Mouse (Mus musculus) CH12.LX (cell line): Measurements from ENCODE around the gene A430078G23Rik. TPM values are rescaled to one million over a fixed set of nuclear protein-coding genes. Genes with fewer than 3 reads are reported as not detected.

ENCODE experiments used
- DNase-seq: peaks from one replicate; pipeline ENCODE4 v3.0.0-alpha.2; 2013; ENCODE audit errors: extremely low read depth
- H3K27ac ChIP-seq: 2 replicates; pipeline ENCODE4 v1.5.1; 2012; ENCODE audit warnings: low read depth, mild to moderate bottlenecking, control low read depth, moderate library complexity; ENCODE audit not compliant: insufficient read depth
- H3K27me3 ChIP-seq: replicated peaks from 2 replicates; pipeline ENCODE3; 2012; ENCODE audit warnings: inconsistent platforms
- H3K36me3 ChIP-seq, 2 experiments: replicated peaks in 1 of 2; 2 replicates each; pipeline versions ENCODE3 to v1.6.1; 2012; ENCODE audit warnings: inconsistent platforms in 1 of 2, low read length in 1 of 2, mild to moderate bottlenecking in 1 of 2, mixed read lengths in 1 of 2, moderate library complexity in 1 of 2; ENCODE audit not compliant: control insufficient read depth in 1 of 2, insufficient read depth in 1 of 2
- H3K4me1 ChIP-seq, 2 experiments: 2 replicates each; pipeline ENCODE4 v1.6.1; 2012; ENCODE audit warnings: inconsistent platforms in 1 of 2, moderate library complexity in 1 of 2; ENCODE audit not compliant: insufficient read depth in 2 of 2, control insufficient read depth in 1 of 2
- H3K4me2 ChIP-seq: 2 replicates; pipeline ENCODE4 v1.6.1; 2012; ENCODE audit warnings: low read depth, mild to moderate bottlenecking, control low read depth; ENCODE audit not compliant: poor library complexity, insufficient read depth, severe bottlenecking
- H3K4me3 ChIP-seq, 3 experiments: fragments of 150-350 bp in 1 of 3; sonication (generic) in 1 of 3; replicated peaks in 1 of 3; 2 replicates each; pipeline versions ENCODE3 to v1.5.1; 2011 to 2012; ENCODE audit warnings: low read depth in 2 of 3, low read length in 2 of 3, mild to moderate bottlenecking in 2 of 3, moderate library complexity in 2 of 3, control low read depth in 1 of 3, improper control_type of control experiment in 1 of 3, inconsistent platforms in 1 of 3, mixed read lengths in 1 of 3; ENCODE audit not compliant: poor library complexity in 1 of 3
- H3K79me2 ChIP-seq: replicated peaks from 2 replicates; pipeline ENCODE4 v1.6.1; 2012; ENCODE audit warnings: mild to moderate bottlenecking, moderate library complexity; ENCODE audit not compliant: control insufficient read depth, poor library complexity, insufficient read depth, severe bottlenecking; ENCODE audit errors: extremely low read depth
- H3K9ac ChIP-seq: 2 replicates; pipeline ENCODE4 v1.6.1; 2012; ENCODE audit warnings: low read depth, mild to moderate bottlenecking, control low read depth, moderate library complexity; ENCODE audit not compliant: insufficient read depth
- H3K9me3 ChIP-seq: replicated peaks from 2 replicates; pipeline ENCODE3; 2012; ENCODE audit warnings: low read length, inconsistent platforms, mixed read lengths
- BHLHE40 ChIP-seq: IDR thresholded peaks from 2 replicates; pipeline ENCODE4 v1.6.1; 2011; ENCODE audit warnings: mild to moderate bottlenecking, low read depth, low read length, improper control_type of control experiment
- ELF1 ChIP-seq: IDR thresholded peaks from 2 replicates; pipeline ENCODE4 v1.6.1; 2014; ENCODE audit warnings: low read depth, mild to moderate bottlenecking, inconsistent platforms, low read length, improper control_type of control experiment
- EP300 ChIP-seq: IDR thresholded peaks from 2 replicates; pipeline ENCODE4 v1.6.1; 2011; ENCODE audit warnings: low read length, improper control_type of control experiment
- ETS1 ChIP-seq: conservative IDR thresholded peaks from 2 replicates; pipeline ENCODE4 v1.6.1; 2012; ENCODE audit warnings: low read depth, mild to moderate bottlenecking, inconsistent platforms, low read length, improper control_type of control experiment, moderate library complexity
- GABPA ChIP-seq: IDR thresholded peaks from 2 replicates; pipeline ENCODE4 v1.6.1; 2012; ENCODE audit warnings: low read depth, low read length, improper control_type of control experiment, inconsistent platforms; ENCODE audit not compliant: insufficient replicate concordance
- HCFC1 ChIP-seq: IDR thresholded peaks from 2 replicates; pipeline ENCODE4 v1.6.1; 2012; ENCODE audit warnings: low read depth, mild to moderate bottlenecking, inconsistent platforms, low read length, improper control_type of control experiment
- JUN ChIP-seq: IDR thresholded peaks from 2 replicates; pipeline ENCODE4 v1.6.1; 2011; ENCODE audit warnings: low read depth, mild to moderate bottlenecking, low read length, improper control_type of control experiment, moderate library complexity; ENCODE audit not compliant: insufficient read depth
- JUND ChIP-seq: conservative IDR thresholded peaks from 2 replicates; pipeline ENCODE4 v1.6.1; 2011; ENCODE audit warnings: low read depth, low read length, improper control_type of control experiment
- MAFK ChIP-seq: IDR thresholded peaks from 2 replicates; pipeline ENCODE4 v1.6.1; 2011; ENCODE audit warnings: low read length, improper control_type of control experiment; ENCODE audit not compliant: insufficient replicate concordance
- MAZ ChIP-seq: IDR thresholded peaks from 2 replicates; pipeline ENCODE4 v1.6.1; 2012; ENCODE audit warnings: low read depth, mild to moderate bottlenecking, inconsistent platforms, low read length, improper control_type of control experiment, moderate library complexity
- MEF2A ChIP-seq: IDR thresholded peaks from 2 replicates; pipeline ENCODE4 v1.6.1; 2014; ENCODE audit warnings: low read depth, mild to moderate bottlenecking, inconsistent platforms, low read length, improper control_type of control experiment, borderline replicate concordance
- MYC ChIP-seq: IDR thresholded peaks from 2 replicates; pipeline ENCODE4 v1.6.1; 2011; ENCODE audit warnings: low read depth, mild to moderate bottlenecking, improper control_type of control experiment, low read length
- NRF1 ChIP-seq: IDR thresholded peaks from 2 replicates; pipeline ENCODE4 v1.6.1; 2014; ENCODE audit warnings: low read depth, mild to moderate bottlenecking, inconsistent platforms, low read length, improper control_type of control experiment, moderate library complexity
- RAD21 ChIP-seq: IDR thresholded peaks from 2 replicates; pipeline ENCODE4 v1.6.1; 2011; ENCODE audit warnings: low read depth, mild to moderate bottlenecking, low read length, improper control_type of control experiment, moderate library complexity
- RCOR1 ChIP-seq: conservative IDR thresholded peaks from 2 replicates; pipeline ENCODE4 v1.6.1; 2012; ENCODE audit warnings: low read depth, mild to moderate bottlenecking, inconsistent platforms, low read length, improper control_type of control experiment
- TBP ChIP-seq: conservative IDR thresholded peaks from 2 replicates; pipeline ENCODE4 v1.6.1; 2011; ENCODE audit warnings: low read depth, low read length, improper control_type of control experiment
- UBTF ChIP-seq: IDR thresholded peaks from 2 replicates; pipeline ENCODE4 v1.6.1; 2012; ENCODE audit warnings: low read depth, mild to moderate bottlenecking, inconsistent platforms, low read length, improper control_type of control experiment, moderate library complexity
- USF1 ChIP-seq: IDR thresholded peaks from 2 replicates; pipeline ENCODE4 v1.6.1; 2014; ENCODE audit warnings: low read depth, mild to moderate bottlenecking, inconsistent platforms, low read length, improper control_type of control experiment
- USF2 ChIP-seq: conservative IDR thresholded peaks from 2 replicates; pipeline ENCODE4 v1.6.1; 2011; ENCODE audit warnings: low read depth, low read length, improper control_type of control experiment
- ZC3H11A ChIP-seq: IDR thresholded peaks from 2 replicates; pipeline ENCODE4 v1.6.1; 2012; ENCODE audit warnings: low read depth, mild to moderate bottlenecking, inconsistent platforms, low read length, improper control_type of control experiment
- ZKSCAN1 ChIP-seq: IDR thresholded peaks from 2 replicates; pipeline ENCODE4 v1.6.1; 2012; ENCODE audit warnings: low read depth, inconsistent platforms, low read length, improper control_type of control experiment, borderline replicate concordance
- ZMIZ1 ChIP-seq: IDR thresholded peaks from 2 replicates; pipeline ENCODE4 v1.6.1; 2012; ENCODE audit warnings: low read depth, mild to moderate bottlenecking, inconsistent platforms, low read length, improper control_type of control experiment
- dilution Hi-C: fragments of 300-500 bp; cut with MboI; formaldehyde crosslinking; loops from 2 replicates; pipeline ENCODE4 v1.14.3; 2020; ENCODE audit warnings: low sequenced_read_pairs; ENCODE audit not compliant: extremely low pct_unique_long_range_greater_than_20kb, extremely low pct_ligation_motif_present
- in situ Hi-C: fragments of 300-500 bp; cut with MboI; formaldehyde crosslinking; loops from 3 replicates; pipeline ENCODE4 v1.14.3; 2019; ENCODE audit warnings: low sequenced_read_pairs, low pct_ligation_motif_present, low pct_unique_long_range_greater_than_20kb, mixed read lengths
- polyA plus RNA-seq: library from polyadenylated mRNA; unstranded; fragments of >175 nt; gene quantifications from 2 replicates; pipeline ENCODE4 v1.2.1, GENCODE M21; 2012; ENCODE audit warnings: low read depth; ENCODE audit not compliant: insufficient read length
- total RNA-seq, 2 experiments: library from RNA; depleted of rRNA; stranded (reverse); fragments of 300-350 nt in 1 of 2; fragments of >200 nt in 1 of 2; gene quantifications; 2 replicates each; pipeline ENCODE4 v1.2.3; 2012 to 2014

Gene A430078G23Rik
- total and polyA plus RNA-seq, 3 experiments = not detected

DNA sequence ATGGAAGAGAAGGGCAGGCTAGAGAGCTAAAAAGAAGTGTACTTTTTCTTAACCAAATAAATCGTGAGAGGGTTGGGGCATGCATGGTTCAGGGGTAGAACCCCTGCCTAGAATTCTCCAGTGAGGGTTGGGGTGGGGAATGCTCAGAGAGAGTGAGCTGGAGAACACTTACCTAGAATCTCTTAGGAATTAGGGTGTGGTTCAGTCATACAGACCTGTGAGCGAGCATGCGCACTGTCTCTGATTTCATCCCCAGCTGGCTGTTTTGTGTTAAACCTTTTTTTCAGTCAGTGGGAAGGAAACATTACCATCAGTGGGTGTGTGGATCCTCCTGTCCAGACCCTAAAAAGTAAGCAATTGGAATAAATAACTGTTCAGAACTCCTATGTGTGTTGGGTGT lies 73.0 kb downstream of the A430078G23Rik start:
- no peak overlapping the region for H3K4me2 ChIP-seq
- no peak overlapping the region for H3K4me3 ChIP-seq
- H3K36me3 ChIP-seq = no peaks in the 10 kb centered on the region
- H3K79me2 ChIP-seq = no peaks in the 10 kb centered on the region
- no peak for TF ChIP-seq JUND
- TF ChIP-seq BHLHE40 = no peak
- no peak for TF ChIP-seq HCFC1
- TF ChIP-seq NRF1 = no peak
- TF ChIP-seq MYC = no peak
- no peak for TF ChIP-seq ZKSCAN1
- TF ChIP-seq USF1 = no peak
- no peak for TF ChIP-seq ETS1
- TF ChIP-seq MAFK = no peak
- TF ChIP-seq USF2 = no peak
- no peak for TF ChIP-seq RAD21
- no peak for TF ChIP-seq JUN
- TF ChIP-seq MAZ = no peak
- no peak for TF ChIP-seq EP300
- TF ChIP-seq UBTF = no peak
- TF ChIP-seq GABPA = no peak
- TF ChIP-seq ZC3H11A = no peak
- TF ChIP-seq RCOR1 = no peak
- no peaks in the 10 kb centered on the region for H3K4me1 ChIP-seq
- dilution Hi-C loops (no loop called here), in situ Hi-C loops (no loop called here)
- H3K27me3 ChIP-seq = no peaks in the 10 kb centered on the region
- DNase-seq = no peak
- H3K9me3 ChIP-seq = no peaks in the 10 kb centered on the region
- H3K9ac ChIP-seq = no peak overlapping the region
- H3K27ac ChIP-seq = no peak overlapping the region

DNA sequence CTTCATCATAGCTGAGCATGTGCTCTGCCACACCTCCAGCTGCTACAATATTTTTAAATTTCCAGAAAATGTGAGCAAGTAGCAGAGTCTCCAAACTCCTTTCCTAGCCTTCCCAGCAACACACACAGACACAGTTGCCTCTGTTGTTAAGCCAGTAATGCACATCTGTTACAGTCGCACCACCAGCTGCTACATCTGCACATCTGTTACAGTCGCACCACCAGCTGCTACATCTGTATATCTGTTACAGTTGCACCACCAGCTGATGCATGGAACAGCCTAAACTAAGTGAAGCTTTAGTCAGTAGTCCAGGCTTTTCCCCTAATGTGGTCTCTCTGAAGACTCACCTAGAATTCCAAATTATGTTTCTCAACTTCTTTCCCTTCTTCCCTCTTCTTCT lies 75.2 kb downstream of the A430078G23Rik start:
- in situ Hi-C loops = no loop called here
- H3K36me3 ChIP-seq = no peaks in the 10 kb centered on the region
- H3K4me3 ChIP-seq = no peak overlapping the region
- H3K27ac ChIP-seq = no peak overlapping the region
- dilution Hi-C loops = no loop called here
- DNase-seq = no peak
- H3K27me3 ChIP-seq = no peaks in the 10 kb centered on the region
- H3K79me2 ChIP-seq = no peaks in the 10 kb centered on the region
- no peaks in the 10 kb centered on the region for H3K9me3 ChIP-seq
- H3K4me1 ChIP-seq = no peaks in the 10 kb centered on the region
- H3K4me2 ChIP-seq = no peak overlapping the region
- TF ChIP-seq RCOR1 (no peak), MAZ (no peak), NRF1 (no peak), MEF2A (no peak), ZMIZ1 (no peak), TBP (no peak), ELF1 (no peak)
- H3K9ac ChIP-seq = no peak overlapping the region
